Mouse (Mus musculus) G1E-ER4 (cell line): ENCODE results near the gene Prdm5. TPM values are rescaled to one million over a fixed set of nuclear protein-coding genes. Genes with fewer than 3 reads are reported as not detected.

Experiments used
- GATA1 ChIP-seq: IDR thresholded peaks from one replicate; pipeline ENCODE4 v1.8.0; 2012; ENCODE audit warnings: low read length, inconsistent platforms
- polyA plus RNA-seq: library from polyadenylated mRNA; stranded (reverse); fragments of >175 nt; gene quantifications from 2 replicates; pipeline ENCODE4 v1.2.3, GENCODE M21; 2012

Gene Prdm5
- not detected in 2 replicates for polyA plus RNA-seq

DNA sequence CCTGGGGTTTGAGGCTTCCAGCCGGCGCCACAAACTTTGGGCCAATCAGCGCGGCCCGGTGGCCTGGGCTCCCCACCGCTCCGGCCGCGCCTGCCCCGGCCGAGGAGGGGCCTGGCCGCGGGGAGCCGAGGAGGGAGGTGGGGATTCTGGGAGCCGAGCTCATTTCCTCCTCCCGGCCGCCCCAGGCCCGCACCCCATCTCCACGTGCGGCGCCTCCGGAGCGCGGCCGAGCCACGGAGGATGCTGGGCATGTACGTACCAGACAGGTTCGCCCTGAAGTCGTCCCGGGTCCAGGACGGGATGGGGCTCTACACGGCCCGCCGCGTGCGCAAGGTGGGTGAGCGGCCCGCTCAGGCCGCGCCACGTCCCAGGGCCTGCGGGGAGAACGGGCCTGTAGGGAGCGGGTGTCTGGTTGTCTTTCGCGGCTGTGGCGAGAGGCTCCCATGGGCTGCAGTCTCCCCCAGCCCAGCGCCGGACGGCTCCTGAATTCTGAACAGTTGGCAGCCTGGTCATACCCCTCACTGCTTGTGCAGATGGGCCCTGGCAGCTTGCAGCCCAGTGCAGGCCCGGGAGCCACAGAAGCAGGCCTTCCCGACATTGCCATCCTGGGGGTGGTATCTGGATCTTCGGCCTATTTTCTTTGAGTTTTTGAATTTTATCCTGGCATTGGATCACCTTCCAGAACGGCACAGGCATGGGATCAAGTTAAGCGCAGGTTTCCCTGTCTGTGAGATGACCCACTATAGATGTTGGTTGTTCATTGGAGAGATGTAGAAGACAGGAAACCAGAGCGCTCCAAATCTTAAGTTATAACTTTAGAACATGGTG is at the start of gene Prdm5:
Prdm5 (plus strand) TSS at position 128 of the 828 bp plus-strand sequence.
- TF ChIP-seq GATA1 = no peak

DNA sequence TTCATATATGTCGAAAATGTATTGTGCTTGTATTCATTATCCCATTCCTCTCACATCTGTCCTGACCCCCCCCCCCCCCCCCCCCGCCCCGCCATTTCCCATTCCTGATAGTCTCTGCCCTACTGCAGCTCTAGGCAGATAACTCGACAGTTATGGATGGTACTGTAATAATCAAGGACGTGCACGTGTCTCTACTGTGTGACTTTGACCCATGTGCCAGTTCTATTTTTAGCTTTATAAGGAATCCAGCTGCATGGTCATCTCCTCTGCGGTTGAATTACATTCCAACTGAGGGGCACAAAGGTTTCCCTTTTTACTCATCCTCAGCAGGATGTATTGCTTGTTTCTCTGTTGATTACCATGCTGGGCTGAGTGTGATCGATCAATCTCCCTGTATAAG is 39.3 kb upstream of the Prdm5 start:
- no peak for TF ChIP-seq GATA1

DNA sequence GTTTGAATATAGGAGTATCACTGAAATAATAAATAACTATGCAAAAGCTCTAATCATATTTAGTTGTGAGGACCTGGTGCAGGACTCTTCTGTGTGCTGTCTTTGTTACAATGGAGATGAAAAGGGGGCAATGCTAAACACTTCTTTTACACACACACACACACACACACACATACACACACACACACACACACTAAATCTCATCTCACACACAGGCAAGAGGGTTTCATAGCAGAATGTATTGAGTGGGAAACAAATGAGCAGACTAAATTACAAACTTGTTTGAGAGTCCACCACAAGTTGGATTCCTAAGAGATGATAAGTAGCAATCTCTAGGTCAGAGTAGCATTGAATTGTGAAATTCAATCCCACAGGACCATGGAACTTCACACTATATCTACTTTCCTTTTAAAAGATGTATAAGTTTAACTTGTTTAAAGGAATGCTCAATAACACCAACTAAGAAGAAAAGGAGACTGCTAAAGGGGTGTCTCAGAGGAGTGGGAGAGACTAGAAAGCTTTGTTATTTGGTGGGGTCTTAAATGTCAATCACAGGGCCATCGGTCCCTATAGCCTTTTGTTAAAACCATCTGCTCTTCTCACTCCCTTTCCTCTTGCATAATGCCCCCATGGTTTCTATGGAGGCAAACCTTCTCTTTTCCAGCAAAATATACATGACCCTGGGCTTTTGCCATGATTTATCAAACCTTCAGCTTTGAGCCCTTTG is 35.5 kb upstream of the Prdm5 start:
- no peak for TF ChIP-seq GATA1

DNA sequence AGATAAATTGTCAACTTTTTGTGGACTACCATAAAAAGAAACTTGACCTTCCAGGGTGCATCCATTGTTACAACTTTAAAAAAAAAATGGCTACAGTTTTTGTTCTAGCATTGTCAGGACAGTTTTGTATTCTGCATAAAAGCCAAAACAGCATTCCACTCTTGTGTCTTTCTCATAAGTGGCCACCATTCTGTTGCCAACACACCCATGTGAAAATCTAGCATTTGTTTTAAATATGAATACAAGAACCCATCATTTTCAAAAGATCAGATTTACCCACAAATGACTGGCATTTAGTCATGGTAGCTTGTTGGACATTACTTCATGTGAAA is 35.0 kb upstream of the Prdm5 start:
- no peak for TF ChIP-seq GATA1

DNA sequence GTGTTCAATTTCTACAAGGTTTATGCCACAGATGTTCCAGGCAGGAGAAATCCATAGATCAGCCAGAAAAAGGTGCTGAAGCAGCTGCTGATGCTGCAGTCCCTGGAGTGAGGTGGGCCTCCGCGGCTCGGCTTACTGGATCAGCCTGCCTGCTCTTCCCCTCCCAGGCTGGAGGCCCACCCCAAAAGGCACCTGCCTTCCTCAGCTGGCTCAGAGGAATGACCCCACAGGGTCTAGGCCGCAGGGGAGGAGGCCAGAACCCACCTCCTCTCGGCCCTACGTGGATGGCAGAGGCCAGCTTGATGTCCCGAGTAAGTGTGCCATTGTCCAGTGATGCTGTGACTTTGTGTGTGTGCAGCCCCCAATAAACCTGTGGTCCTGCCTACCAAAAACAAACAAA is 20.6 kb upstream of the Prdm5 start:
- TF ChIP-seq GATA1 = no peak

DNA sequence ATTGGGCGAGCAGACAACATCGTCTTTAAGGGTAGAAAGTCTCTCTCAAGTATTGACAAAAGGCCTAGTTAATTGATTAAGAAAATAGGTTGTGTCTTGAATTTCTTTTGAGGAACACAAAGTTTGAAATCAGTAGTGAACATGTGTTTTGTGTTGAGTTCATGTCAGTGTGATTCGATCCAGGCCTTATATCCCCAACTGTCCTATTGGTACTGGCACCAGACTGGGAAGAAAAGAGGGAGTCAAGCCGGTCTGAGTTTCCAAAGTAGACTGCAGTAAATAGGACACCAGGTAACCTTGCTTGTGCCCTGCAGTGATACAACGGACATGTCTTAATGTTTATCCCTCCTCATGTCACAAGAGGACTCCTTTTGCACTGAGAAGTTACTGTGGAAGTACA is 19.6 kb upstream of the Prdm5 start:
- TF ChIP-seq GATA1 = no peak

DNA sequence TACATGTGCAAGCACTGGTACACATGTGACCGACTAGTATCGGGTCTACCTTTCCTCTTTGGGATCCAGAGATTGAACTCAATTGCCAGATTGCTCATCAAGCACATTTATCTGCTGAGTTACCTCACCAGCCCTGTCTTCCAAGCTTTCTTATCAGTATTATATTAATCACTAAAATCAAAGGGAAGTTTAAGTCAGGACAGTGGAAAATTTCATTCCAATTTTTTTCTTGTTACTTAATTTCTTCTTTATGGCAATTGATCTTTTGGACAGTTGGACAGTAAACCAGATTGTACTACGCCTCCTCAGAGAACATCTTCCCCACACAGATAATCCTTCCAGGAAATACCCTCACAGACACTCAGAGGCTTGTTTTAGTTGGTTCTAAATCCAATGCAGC is 18.7 kb upstream of the Prdm5 start:
- no peak for TF ChIP-seq GATA1

DNA sequence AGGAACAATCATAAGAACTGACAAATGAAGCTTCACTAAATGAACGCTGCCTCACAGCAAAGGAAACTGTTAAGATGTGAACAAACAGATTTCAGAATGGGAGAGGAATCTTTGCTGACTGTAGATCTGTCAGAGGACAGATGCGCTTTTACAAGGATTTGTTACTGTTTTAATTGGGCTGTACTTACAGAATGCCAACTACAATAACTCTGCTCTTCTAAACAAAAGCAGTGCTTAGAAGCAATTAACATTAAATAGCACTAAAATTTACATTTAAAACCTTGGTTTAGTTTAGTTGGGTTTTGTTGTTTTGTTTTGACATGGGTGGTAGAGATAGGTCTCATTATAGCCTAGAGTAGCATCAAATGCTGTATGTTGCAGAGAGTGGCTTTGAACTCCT is 14.3 kb upstream of the Prdm5 start:
- no peak for TF ChIP-seq GATA1

DNA sequence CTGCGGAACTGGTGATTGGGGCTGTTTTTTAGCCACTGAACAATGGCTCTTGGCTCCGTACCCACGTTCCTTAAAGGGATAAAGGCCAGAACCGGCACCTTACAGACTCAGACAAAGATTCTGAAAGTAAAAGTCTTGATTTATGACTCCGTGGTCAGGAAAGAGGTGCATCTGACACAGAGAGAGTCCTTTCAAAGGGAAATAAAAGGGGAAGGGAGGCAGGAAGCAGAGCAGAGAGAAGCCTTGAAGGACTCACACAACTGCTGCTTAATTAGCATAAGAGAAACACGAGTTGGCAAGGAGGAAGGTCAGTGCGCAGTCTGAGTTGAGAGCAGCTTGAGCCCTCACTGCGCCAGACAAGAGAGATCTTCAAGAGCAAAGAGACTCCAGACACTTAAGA is 13.7 kb upstream of the Prdm5 start:
- TF ChIP-seq GATA1 = no peak

DNA sequence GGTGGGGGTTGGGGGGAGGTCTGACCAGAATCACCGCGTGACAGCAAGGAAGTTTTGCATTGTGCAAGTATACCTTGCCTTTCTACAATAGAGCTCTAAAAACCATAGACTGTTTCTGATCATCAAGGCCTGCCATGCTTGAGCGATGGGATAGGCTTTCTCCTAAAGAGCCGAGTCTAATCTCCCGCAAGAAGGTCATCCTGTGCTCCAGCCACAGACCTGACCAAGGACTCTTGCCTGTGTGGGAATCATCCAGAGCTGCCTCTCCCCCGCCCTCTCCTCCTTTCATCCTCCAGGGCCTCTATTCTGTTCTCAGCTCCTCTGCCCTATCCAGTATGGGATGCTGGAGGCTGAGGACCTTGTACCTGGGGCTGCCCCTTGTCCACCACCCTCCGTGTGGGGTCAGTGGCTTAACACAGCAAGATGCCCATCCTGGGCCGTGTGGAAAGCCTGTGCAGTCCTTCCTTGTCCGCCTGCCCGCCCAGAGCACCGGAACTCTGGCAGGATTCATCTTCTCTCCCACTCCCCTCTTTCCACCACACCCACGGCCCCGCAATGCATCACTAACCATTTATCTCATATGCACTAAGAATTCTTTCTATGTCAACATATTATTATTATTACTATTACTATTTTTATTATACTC is 12.9 kb upstream of the Prdm5 start:
- no peak for TF ChIP-seq GATA1

DNA sequence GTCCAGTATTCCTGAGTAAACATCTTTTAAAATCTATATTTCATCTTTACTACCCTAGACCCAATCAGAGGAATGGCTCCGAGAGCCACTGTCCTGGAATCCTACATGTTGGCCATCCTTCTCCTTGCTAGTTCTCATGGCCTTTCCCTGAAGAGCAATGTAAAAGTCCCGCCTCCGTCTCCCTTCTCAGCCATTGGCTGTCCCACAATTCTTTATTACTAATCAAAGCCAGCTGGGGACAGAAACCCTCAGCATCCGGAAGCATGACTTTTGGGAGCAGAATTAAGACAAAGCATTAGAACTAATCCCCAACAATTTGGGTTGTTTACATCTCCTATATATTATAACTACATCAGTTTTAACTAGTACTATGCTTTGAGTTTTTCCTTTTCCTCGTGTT is 10.9 kb upstream of the Prdm5 start:
- TF ChIP-seq GATA1 = no peak

DNA sequence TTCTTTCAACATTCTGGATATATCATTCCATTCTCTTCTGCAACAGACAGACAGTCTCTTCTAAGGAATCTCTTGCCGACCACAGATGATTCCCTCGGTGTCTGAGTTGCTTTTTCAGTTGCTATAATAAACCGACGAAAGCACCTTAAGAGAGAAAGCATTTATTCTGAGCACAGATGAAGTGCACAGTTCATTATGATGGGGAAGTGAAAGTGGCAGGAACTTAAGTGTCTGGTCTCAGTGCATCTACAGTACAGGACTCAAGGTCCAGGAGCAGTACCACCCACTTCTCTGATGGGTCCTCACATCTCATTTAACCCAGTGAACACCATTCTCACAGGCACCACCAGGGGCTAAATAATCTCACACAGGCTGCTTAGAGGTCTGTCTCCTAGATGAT is 5.2 kb upstream of the Prdm5 start:
- no peak for TF ChIP-seq GATA1

DNA sequence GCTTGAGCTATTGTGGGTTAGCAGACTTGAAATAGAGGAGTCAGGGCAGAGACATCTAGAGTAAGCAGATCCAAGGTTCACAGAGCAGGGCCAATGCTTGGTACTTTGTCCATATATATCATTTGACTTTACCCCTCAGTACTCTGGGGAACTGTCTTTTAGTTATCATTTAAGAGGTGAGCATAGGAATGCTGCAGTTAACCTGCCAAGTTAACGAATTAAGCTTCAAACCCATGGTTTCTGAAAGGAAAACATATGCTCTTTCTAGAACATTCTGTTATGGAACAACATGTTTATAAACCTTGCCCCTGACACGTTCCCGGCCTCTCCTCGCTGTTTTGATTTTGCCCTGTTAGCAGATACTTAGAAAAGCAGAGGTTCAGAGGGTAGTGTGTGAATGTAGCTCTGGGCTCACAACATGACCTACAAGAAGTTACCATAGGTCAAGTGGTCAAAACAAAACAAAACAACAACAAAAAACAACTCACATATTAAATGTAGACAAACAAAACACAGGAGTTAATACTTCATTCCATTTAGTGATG is 973 bp downstream of the Prdm5 start:
- TF ChIP-seq GATA1 = no peak

DNA sequence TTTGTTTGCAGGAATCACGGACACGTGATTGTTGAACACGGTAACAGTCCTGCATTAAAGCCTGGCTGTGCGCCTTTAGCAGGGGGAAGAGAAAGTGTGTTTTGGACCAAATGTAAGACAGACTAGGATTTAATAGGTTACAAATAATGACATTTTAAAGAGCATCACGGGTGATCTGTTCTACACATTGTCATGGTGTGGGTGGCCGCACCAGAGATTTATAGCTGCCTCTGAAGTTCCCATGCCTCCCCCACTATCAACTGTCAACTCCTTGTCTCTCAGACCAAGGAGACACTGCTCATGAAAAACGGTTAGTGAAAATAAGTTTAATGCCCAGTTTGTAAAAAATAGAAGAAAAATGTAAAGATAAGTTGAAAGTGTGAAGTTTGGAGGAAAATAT is 2.7 kb downstream of the Prdm5 start:
- TF ChIP-seq GATA1 = no peak

DNA sequence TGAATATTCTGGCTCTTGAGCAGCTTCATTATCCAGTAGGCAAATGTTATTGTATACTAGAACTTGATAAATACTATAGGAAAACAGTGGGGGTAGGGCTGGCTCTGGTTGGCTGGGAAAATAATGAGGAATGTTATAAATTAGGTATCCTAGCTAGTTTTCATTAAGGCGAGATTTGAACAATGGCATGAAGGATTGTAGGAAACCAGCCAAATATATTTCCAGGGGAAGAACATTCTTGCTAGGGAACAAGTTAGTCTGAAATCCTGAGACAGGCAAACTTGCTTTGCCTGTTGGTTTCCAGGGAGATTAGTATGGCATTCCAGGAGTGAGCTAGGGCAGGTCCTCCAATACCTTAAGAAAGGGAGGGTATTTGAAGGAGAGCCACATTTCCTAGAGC is 4.9 kb downstream of the Prdm5 start:
- no peak for TF ChIP-seq GATA1

DNA sequence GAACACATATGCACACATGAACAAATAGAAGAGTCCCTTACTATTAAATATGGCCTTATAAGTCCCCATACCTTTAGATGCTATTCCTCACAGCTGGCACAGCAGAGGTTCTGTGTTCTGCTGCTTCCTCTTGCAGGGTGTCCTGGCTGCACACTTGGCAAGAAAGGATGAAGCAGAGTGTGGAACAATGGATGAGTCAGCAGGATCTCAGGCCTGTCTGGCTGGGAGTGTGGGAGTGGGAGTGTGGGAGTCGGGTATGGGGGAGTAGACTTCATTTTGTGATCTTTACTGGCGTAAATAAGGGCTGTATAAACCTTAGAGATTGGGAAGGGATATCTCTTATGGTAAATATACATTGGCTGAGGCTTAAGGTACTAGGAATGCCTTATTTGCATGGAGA is 14.1 kb downstream of the Prdm5 start:
- no peak for TF ChIP-seq GATA1
